Mouse (Mus musculus) R1 (cell line): ENCODE measurements around the gene Otud3.
"Not testable (repeated sequence)": the region's sequence is repeated elsewhere in the genome, so short reads cannot be mapped to it uniquely, and the experiment has no call there.

Experiments
- DNase-seq: peaks from one replicate; pipeline ENCODE4 v3.0.0-alpha.2; 2018; ENCODE audit warnings: low read depth, low spot score

Otud3 gene

GRCm38 (mm10) chr4:138913797-138914196 is at the start of gene Otud3:
Gene Otud3 (minus strand): TSS chr4:138913945.
- peak; percentile 98 for DNase-seq

- no peak for DNase-seq
Observed at GRCm38 (mm10) chr4:138962719-138963118, 49.0 kb upstream of the Otud3 start.

GRCm38 (mm10) chr4:138959926-138960325 is 46.2 kb upstream of the Otud3 start:
- DNase-seq, result no peak

GRCm38 (mm10) chr4:138959120-138959519 is 45.4 kb upstream of the Otud3 start:
- DNase-seq, result no peak

GRCm38 (mm10) chr4:138958612-138959011 is 44.9 kb upstream of the Otud3 start:
- no peak for DNase-seq

- peak; percentile 65 for DNase-seq
Observed at GRCm38 (mm10) chr4:138948257-138948656, 34.5 kb upstream of the Otud3 start.

- DNase-seq, result peak; percentile 95
Observed at GRCm38 (mm10) chr4:138943730-138944129, 30.0 kb upstream of the Otud3 start.

GRCm38 (mm10) chr4:138941966-138942365 is 28.2 kb upstream of the Otud3 start:
- no peak for DNase-seq

- no peak for DNase-seq
Observed at GRCm38 (mm10) chr4:138941401-138941800, 27.7 kb upstream of the Otud3 start.

GRCm38 (mm10) chr4:138939481-138939880 is 25.7 kb upstream of the Otud3 start:
- no peak for DNase-seq

GRCm38 (mm10) chr4:138938495-138939269 is 24.9 kb upstream of the Otud3 start:
- DNase-seq, result no peak

GRCm38 (mm10) chr4:138934456-138935145 is 20.9 kb upstream of the Otud3 start:
- no peak for DNase-seq

- DNase-seq, result no peak
Observed at GRCm38 (mm10) chr4:138933862-138934261, 20.1 kb upstream of the Otud3 start.

GRCm38 (mm10) chr4:138925561-138925960 is 11.8 kb upstream of the Otud3 start:
- no peak for DNase-seq

- DNase-seq, result peak; percentile 92
Observed at GRCm38 (mm10) chr4:138922131-138922459, 8.3 kb upstream of the Otud3 start.

- DNase-seq, result no peak
Observed at GRCm38 (mm10) chr4:138921254-138922130, 7.7 kb upstream of the Otud3 start.

- peak; percentile 70 for DNase-seq
Observed at GRCm38 (mm10) chr4:138917282-138917681, 3.5 kb upstream of the Otud3 start.

- DNase-seq, result peak; percentile 41
Observed at GRCm38 (mm10) chr4:138913141-138913787, 481 bp downstream of the Otud3 start.

GRCm38 (mm10) chr4:138905624-138906337 is 8.0 kb downstream of the Otud3 start:
- DNase-seq, result no peak

GRCm38 (mm10) chr4:138899361-138899760 is 14.4 kb downstream of the Otud3 start:
- DNase-seq, result no peak

- DNase-seq, result not testable (repeated sequence)
Observed at GRCm38 (mm10) chr4:138893789-138894188, 20.0 kb downstream of the Otud3 start.
